Mouse (Mus musculus): ENCODE measurements around the gene Zcchc7.

Gene Zcchc7

GRCm38 (mm10) chr4:44970612-44971110 is 215.0 kb downstream of the Zcchc7 start:
- peak; percentile 35 for DNase-seq

GRCm38 (mm10) chr4:44973450-44973849 is 217.8 kb downstream of the Zcchc7 start:
- peak; percentile 91 for DNase-seq

GRCm38 (mm10) chr4:44973871-44974270 is 218.2 kb downstream of the Zcchc7 start:
- no peak for DNase-seq

- no peak for DNase-seq
Measured at GRCm38 (mm10) chr4:44974331-44974730, 218.7 kb downstream of the Zcchc7 start.

GRCm38 (mm10) chr4:44976026-44976615 is 220.4 kb downstream of the Zcchc7 start:
- no peak for DNase-seq

- no peak for DNase-seq
Measured at GRCm38 (mm10) chr4:44976921-44977710, 221.4 kb downstream of the Zcchc7 start.

GRCm38 (mm10) chr4:44978175-44978574 is 222.5 kb downstream of the Zcchc7 start:
- no peak for DNase-seq

- no peak for DNase-seq
Measured at GRCm38 (mm10) chr4:44979794-44980338, 224.2 kb downstream of the Zcchc7 start.

GRCm38 (mm10) chr4:44981280-44981973 is 225.8 kb downstream of the Zcchc7 start, which contains the start of gene Grhpr:
Grhpr (plus strand) TSS chr4:44981395.
- DNase-seq, result peak; percentile 68

Measured in right cerebral cortex, postnatal 14 days (tissue).